Mouse (Mus musculus): ENCODE measurements around the gene 1700029I15Rik. TPM values are rescaled to one million over a fixed set of nuclear protein-coding genes. Genes with fewer than 3 reads are reported as not detected.

1700029I15Rik gene
- polyA plus RNA-seq, 1 experiment from 2014 or later: 6.9 TPM

GRCm38 (mm10) chr2:92424462-92425308 lies 42.3 kb downstream of the 1700029I15Rik start:
- no peaks in the 10 kb centered on the region for H3K27me3 ChIP-seq
- H3K27ac ChIP-seq: peak overlapping the region; percentile 87
- H3K4me2 ChIP-seq: no peak overlapping the region
- no peak overlapping the region for H3K4me3 ChIP-seq
- no peaks in the 10 kb centered on the region for H3K9me3 ChIP-seq
- peaks cover 69% of the 10 kb centered on the region for H3K4me1 ChIP-seq (replicated peaks)
- WGBS: 29% methylated on average over 9 of the region's 9 CpGs
- ATAC-seq (ENCODE audit: low FRiP score): peak; percentile 70
- 0 out of 2 replicates have a peak overlapping the region, but pooled peaks have one; percentile 11 for H3K9ac ChIP-seq
- H3K36me3 ChIP-seq: peaks cover 57% of the 10 kb centered on the region

GRCm38 (mm10) chr2:92425366-92425765 lies 43.0 kb downstream of the 1700029I15Rik start:
- H3K9me3 ChIP-seq: no peaks in the 10 kb centered on the region
- H3K27ac ChIP-seq: peak overlapping the region; percentile 87
- ATAC-seq (ENCODE audit: low FRiP score): peak; percentile 12; the same call in 1 of the 2 replicates
- no peak overlapping the region for H3K4me2 ChIP-seq
- H3K4me1 ChIP-seq (replicated peaks): peaks cover 74% of the 10 kb centered on the region
- no peak overlapping the region for H3K4me3 ChIP-seq
- 0 out of 2 replicates have a peak overlapping the region, but pooled peaks have one; percentile 11 for H3K9ac ChIP-seq
- H3K36me3 ChIP-seq: peaks cover 50% of the 10 kb centered on the region
- WGBS: 65% methylated on average over 4 of the region's 4 CpGs
- H3K27me3 ChIP-seq: no peaks in the 10 kb centered on the region

GRCm38 (mm10) chr2:92426426-92426825 lies 44.1 kb downstream of the 1700029I15Rik start:
- ATAC-seq (ENCODE audit: low FRiP score): no peak
- peaks cover 85% of the 10 kb centered on the region for H3K4me1 ChIP-seq (replicated peaks)
- no peak overlapping the region for H3K4me3 ChIP-seq
- H3K9ac ChIP-seq: 0 out of 2 replicates have a peak overlapping the region, but pooled peaks have one; percentile 49
- peak overlapping the region; percentile 52; the same call in 1 of the 2 replicates for H3K27ac ChIP-seq
- H3K36me3 ChIP-seq: peaks cover 40% of the 10 kb centered on the region
- WGBS: 83% methylated on average over 3 of the region's 3 CpGs
- H3K27me3 ChIP-seq: no peaks in the 10 kb centered on the region
- H3K4me2 ChIP-seq: no peak overlapping the region
- H3K9me3 ChIP-seq: no peaks in the 10 kb centered on the region

GRCm38 (mm10) chr2:92427882-92428281 lies 45.5 kb downstream of the 1700029I15Rik start:
- peak overlapping the region; percentile 51; the same call in 1 of the 2 replicates for H3K9ac ChIP-seq
- H3K4me1 ChIP-seq (replicated peaks): peaks cover 96% of the 10 kb centered on the region
- no peak overlapping the region for H3K4me2 ChIP-seq
- no peak overlapping the region for H3K4me3 ChIP-seq
- peaks cover 25% of the 10 kb centered on the region for H3K36me3 ChIP-seq
- ATAC-seq (ENCODE audit: low FRiP score): no peak
- WGBS: 70% methylated on average over 6 of the region's 6 CpGs
- H3K27ac ChIP-seq: peak overlapping the region; percentile 48
- no peaks in the 10 kb centered on the region for H3K9me3 ChIP-seq
- H3K27me3 ChIP-seq: no peaks in the 10 kb centered on the region

- Histone ChIP-seq H3K36me3 (peaks cover 5% of the 10 kb centered on the region; the same call in 1 of the 2 replicates), H3K9ac (no peak overlapping the region), H3K4me1 (replicated peaks) (peaks cover 88% of the 10 kb centered on the region), H3K4me2 (no peak overlapping the region), H3K4me3 (no peak overlapping the region), H3K27me3 (no peaks in the 10 kb centered on the region), H3K9me3 (no peaks in the 10 kb centered on the region), H3K27ac (no peak overlapping the region)
- ATAC-seq (ENCODE audit: low FRiP score): no peak
- WGBS: 84% methylated on average over 2 of the region's 2 CpGs
Observed at GRCm38 (mm10) chr2:92430089-92430488, 47.8 kb downstream of the 1700029I15Rik start.

- Histone ChIP-seq H3K4me2 (peak overlapping the region; percentile 94), H3K36me3 (no peaks in the 10 kb centered on the region), H3K9ac (peak overlapping the region; percentile 91), H3K4me1 (replicated peaks) (peaks cover 80% of the 10 kb centered on the region), H3K27me3 (0 out of 2 replicates have a peak, but pooled peaks cover under 1% of the 10 kb centered on the region), H3K9me3 (no peaks in the 10 kb centered on the region), H3K27ac (peak overlapping the region; percentile 93), H3K4me3 (peak overlapping the region; percentile 89)
- peak; percentile 43 for ATAC-seq (ENCODE audit: low FRiP score)
- WGBS: 51% methylated on average over 21 of the region's 21 CpGs
Observed at GRCm38 (mm10) chr2:92430723-92431541, 48.6 kb downstream of the 1700029I15Rik start.

- Histone ChIP-seq H3K27ac (peak overlapping the region; percentile 93), H3K36me3 (no peaks in the 10 kb centered on the region), H3K4me2 (peak overlapping the region; percentile 94), H3K4me1 (replicated peaks) (peaks cover 72% of the 10 kb centered on the region), H3K9ac (peak overlapping the region; percentile 91), H3K4me3 (peak overlapping the region; percentile 89), H3K9me3 (no peaks in the 10 kb centered on the region), H3K27me3 (0 out of 2 replicates have a peak, but pooled peaks cover 5% of the 10 kb centered on the region)
- WGBS: 15% methylated on average over 11 of the region's 11 CpGs
- ATAC-seq (ENCODE audit: low FRiP score): no peak
Observed at GRCm38 (mm10) chr2:92431611-92432179, 49.4 kb downstream of the 1700029I15Rik start.

GRCm38 (mm10) chr2:92432299-92433295 lies 50.3 kb downstream of the 1700029I15Rik start:
- H3K9me3 ChIP-seq: no peaks in the 10 kb centered on the region
- peak overlapping the region; percentile 89 for H3K4me3 ChIP-seq
- no peak for ATAC-seq (ENCODE audit: low FRiP score)
- H3K36me3 ChIP-seq: no peaks in the 10 kb centered on the region
- 0 out of 2 replicates have a peak, but pooled peaks cover 5% of the 10 kb centered on the region for H3K27me3 ChIP-seq
- peak overlapping the region; percentile 94 for H3K4me2 ChIP-seq
- H3K9ac ChIP-seq: peak overlapping the region; percentile 91
- WGBS: 30% methylated on average over 17 of the region's 17 CpGs
- peak overlapping the region; percentile 93 for H3K27ac ChIP-seq
- peaks cover 64% of the 10 kb centered on the region for H3K4me1 ChIP-seq (replicated peaks)

GRCm38 (mm10) chr2:92433578-92434374 lies 51.4 kb downstream of the 1700029I15Rik start, which contains the start of gene Cry2:
Gene Cry2, minus strand, starts transcription at chr2:92434043.
- H3K4me3 ChIP-seq: peak within 1 kb of the TSS; percentile 89
- WGBS: under 1% methylated on average over 76 of the region's 76 CpGs
- peaks cover 55% of the 10 kb centered on the region for H3K4me1 ChIP-seq (replicated peaks)
- peak within 1 kb of the TSS; percentile 93 for H3K27ac ChIP-seq
- H3K9ac ChIP-seq: peak within 1 kb of the TSS; percentile 91
- peak; percentile 96 for ATAC-seq (ENCODE audit: low FRiP score)
- H3K4me2 ChIP-seq: peak within 1 kb of the TSS; percentile 94
- 0 out of 2 replicates have a peak, but pooled peaks cover 5% of the 10 kb centered on the region for H3K27me3 ChIP-seq
- H3K9me3 ChIP-seq: no peaks in the 10 kb centered on the region
- H3K36me3 ChIP-seq: no peaks in the 10 kb centered on the region

GRCm38 (mm10) chr2:92434375-92434745 lies 52.0 kb downstream of the 1700029I15Rik start:
- no peak for ATAC-seq (ENCODE audit: low FRiP score)
- peaks cover 50% of the 10 kb centered on the region for H3K4me1 ChIP-seq (replicated peaks)

More at GRCm38 (mm10) chr2:92434375-92434745, 52.0 kb downstream of the 1700029I15Rik start:
- H3K9me3 ChIP-seq: no peaks in the 10 kb centered on the region
- H3K4me3 ChIP-seq: peak overlapping the region; percentile 89
- peak overlapping the region; percentile 59 for H3K9ac ChIP-seq
- no peaks in the 10 kb centered on the region for H3K36me3 ChIP-seq
- peak overlapping the region; percentile 94 for H3K4me2 ChIP-seq
- H3K27me3 ChIP-seq: 0 out of 2 replicates have a peak, but pooled peaks cover 5% of the 10 kb centered on the region
- peak overlapping the region; percentile 46 for H3K27ac ChIP-seq
- 8% methylated on average over 12 of the region's 12 CpGs for WGBS

Data from hindbrain, embryonic 13.5 days (tissue).